30 mouse cellular contexts compared by ENCODE assay signal in genomic region chr5:99149904-99150303, GRCm38 (mm10).
DNase-seq lines count a peak whose midpoint lies in the region; ATAC-seq and TF ChIP-seq lines count a peak whose summit lies in the region.
"Had no signal": no experiment of that assay in that cellular context is flagged by ENCODE, and none has a peak within 500 bp of the region (broad histone marks: within the 10 kb centered on the region; RNA-seq: fewer than 3 reads in every experiment).

No protein-coding gene starts in this region.

- no peak overlapping the region for H3K4me2 ChIP-seq in heart, embryonic 14.5 days (ENCODE audit: low read length)
- no peak overlapping the region for H3K4me2 ChIP-seq in hindbrain, postnatal 0 days (ENCODE audit: low read depth, low read length)
- no peak overlapping the region for H3K4me2 ChIP-seq in hindbrain, embryonic 13.5 days
- H3K4me2 ChIP-seq in neural tube, embryonic 14.5 days (ENCODE audit: low read depth, low read length): no peak overlapping the region
- H3K4me2 ChIP-seq: hindbrain, embryonic 12.5 days; midbrain, embryonic 15.5 days had no signal

- H3K27ac ChIP-seq in heart, embryonic 14.5 days (replicated peaks in 1 of 2; ENCODE audit: control insufficient read depth in 1 of 2, insufficient read depth in 1 of 2, low read depth in 2 of 2, low read length in 2 of 2): no peak overlapping the region
- H3K27ac ChIP-seq in hindbrain, postnatal 0 days: no peak overlapping the region
- no peak overlapping the region for H3K27ac ChIP-seq in hindbrain, embryonic 13.5 days
- H3K27ac ChIP-seq in neural tube, embryonic 14.5 days (ENCODE audit: low read depth, low read length): no peak overlapping the region
- H3K27ac ChIP-seq: hindbrain, embryonic 12.5 days; liver, embryonic 14.5 days; macrophage; midbrain, embryonic 15.5 days had no signal

- DNase-seq in heart, adult 9 months (ENCODE audit: low spot score in 2 of 2): no peak
- DNase-seq in hindbrain, postnatal 0 days (ENCODE audit: low spot score): peak; percentile 8
- no peak for DNase-seq in neural tube, embryonic 10.5 days (ENCODE audit: extremely low spot score, low spot score)
- no peak for DNase-seq in c-Kit-positive CD71-positive TER-119-positive erythroid progenitor cells, embryonic 14.5 days (ENCODE audit: low spot score)
- DNase-seq: adrenal gland, adult 2 months; adrenal gland, postnatal 36 days; cerebellum, adult 8-10 months; cerebellum, postnatal 25 days; gastrocnemius, postnatal 25 days; heart, adult 18-20 months; heart, postnatal 14 days; kidney, adult 9 months; kidney, postnatal 25 days; liver; lung, adult 2 months; lung, postnatal 10 days; right cerebral cortex, adult 18-20 months; spleen, adult 18-20 months; thymus, adult 2 months; thymus, postnatal 36 days had no signal

- peak; percentile 71; the same call in 1 of the 2 replicates for ATAC-seq in heart, embryonic 14.5 days (ENCODE audit: insufficient number of reproducible peaks, insufficient read depth, low FRiP score, low read depth)
- no peak for ATAC-seq in hindbrain, postnatal 0 days
- ATAC-seq in hindbrain, embryonic 13.5 days (ENCODE audit: low FRiP score): no peak
- ATAC-seq in neural tube, embryonic 14.5 days (ENCODE audit: low read depth): peak; percentile 24; the same call in 1 of the 2 replicates
- ATAC-seq: activated CD4-positive, CD25-positive, alpha-beta regulatory T cell, adult 4 months; forebrain, embryonic 14.5 days; inflammation-experienced regulatory T-cells, adult 6 months; midbrain, embryonic 15.5 days had no signal

- 6% methylated on average over 1 of the region's 1 CpGs for WGBS in heart, embryonic 14.5 days
- WGBS in hindbrain, postnatal 0 days: 22% methylated on average over 1 of the region's 1 CpGs
- 26% methylated on average over 1 of the region's 1 CpGs for WGBS in hindbrain, embryonic 13.5 days
- WGBS in neural tube, embryonic 14.5 days: 22% methylated on average over 1 of the region's 1 CpGs

- no peak overlapping the region for H3K9ac ChIP-seq in heart, embryonic 14.5 days (ENCODE audit: low read length)
- H3K9ac ChIP-seq in hindbrain, postnatal 0 days (replicated peaks; ENCODE audit: low read length): no peak overlapping the region
- H3K9ac ChIP-seq in hindbrain, embryonic 13.5 days: no peak overlapping the region
- H3K9ac ChIP-seq in neural tube, embryonic 14.5 days (replicated peaks; ENCODE audit: low read depth, low read length): no peak overlapping the region
- H3K9ac ChIP-seq: hindbrain, embryonic 12.5 days; liver, embryonic 14.5 days; midbrain, embryonic 15.5 days had no signal

- H3K4me3 ChIP-seq in heart, embryonic 14.5 days (ENCODE audit: control insufficient read depth in 1 of 2, insufficient read depth in 1 of 2, low read depth in 1 of 2, low read length in 2 of 2): no peak overlapping the region
- no peak overlapping the region for H3K4me3 ChIP-seq in hindbrain, postnatal 0 days (ENCODE audit: low read length)
- no peak overlapping the region for H3K4me3 ChIP-seq in hindbrain, embryonic 13.5 days
- H3K4me3 ChIP-seq in neural tube, embryonic 14.5 days (ENCODE audit: low read depth, low read length): no peak overlapping the region
- H3K4me3 ChIP-seq: hindbrain, embryonic 12.5 days; midbrain, embryonic 15.5 days had no signal

- no peaks in the 10 kb centered on the region for H3K36me3 ChIP-seq in heart, embryonic 14.5 days (ENCODE audit: control insufficient read depth, insufficient read depth, low read length)
- H3K36me3 ChIP-seq in hindbrain, postnatal 0 days (ENCODE audit: insufficient read depth, low read length): no peaks in the 10 kb centered on the region
- H3K36me3 ChIP-seq in hindbrain, embryonic 13.5 days: no peaks in the 10 kb centered on the region
- H3K36me3 ChIP-seq in neural tube, embryonic 14.5 days (ENCODE audit: control insufficient read depth, insufficient read depth, low read length): no peaks in the 10 kb centered on the region
- H3K36me3 ChIP-seq: hindbrain, embryonic 12.5 days; midbrain, embryonic 15.5 days had no signal

- H3K4me1 ChIP-seq in heart, embryonic 14.5 days (ENCODE audit: control insufficient read depth in 2 of 2, insufficient read depth in 2 of 2, low read length in 2 of 2): no peaks in the 10 kb centered on the region
- no peaks in the 10 kb centered on the region for H3K4me1 ChIP-seq in hindbrain, postnatal 0 days (ENCODE audit: insufficient read depth, low read length)
- no peaks in the 10 kb centered on the region for H3K4me1 ChIP-seq in hindbrain, embryonic 13.5 days (replicated peaks)
- H3K4me1 ChIP-seq in neural tube, embryonic 14.5 days (ENCODE audit: control insufficient read depth, insufficient read depth, low read length): no peaks in the 10 kb centered on the region
- H3K4me1 ChIP-seq: hindbrain, embryonic 12.5 days; midbrain, embryonic 15.5 days had no signal

- TF ChIP-seq CTCF in hindbrain, postnatal 0 days (IDR thresholded peaks at IDR 0.05; ENCODE audit: low read depth): no peak

- no peaks in the 10 kb centered on the region for H3K9me3 ChIP-seq in heart, embryonic 14.5 days (ENCODE audit: control insufficient read depth, low read length)
- no peaks in the 10 kb centered on the region for H3K9me3 ChIP-seq in hindbrain, postnatal 0 days (ENCODE audit: low read length)
- H3K9me3 ChIP-seq in hindbrain, embryonic 13.5 days: no peaks in the 10 kb centered on the region
- H3K9me3 ChIP-seq in neural tube, embryonic 14.5 days (ENCODE audit: control insufficient read depth, low read length): no peaks in the 10 kb centered on the region
- H3K9me3 ChIP-seq: hindbrain, embryonic 12.5 days; midbrain, embryonic 15.5 days had no signal

- H3K27me3 ChIP-seq in heart, embryonic 14.5 days (ENCODE audit: control insufficient read depth, insufficient read depth, low read length): no peaks in the 10 kb centered on the region
- no peaks in the 10 kb centered on the region for H3K27me3 ChIP-seq in hindbrain, postnatal 0 days (ENCODE audit: insufficient read depth, low read length)
- H3K27me3 ChIP-seq in hindbrain, embryonic 13.5 days: no peaks in the 10 kb centered on the region
- H3K27me3 ChIP-seq in neural tube, embryonic 14.5 days (ENCODE audit: control insufficient read depth, insufficient read depth, low read length): no peaks in the 10 kb centered on the region
- H3K27me3 ChIP-seq: hindbrain, embryonic 12.5 days; midbrain, embryonic 15.5 days had no signal

Comparison
In these comparisons a context has a peak if more than half of its experiments do, and no peak if none do; other contexts are left out.
1. ATAC-seq: peak in heart, embryonic 14.5 days (single experiment) and neural tube, embryonic 14.5 days (single experiment); none in hindbrain, postnatal 0 days (single experiment) and hindbrain, embryonic 13.5 days (single experiment).